Mouse (Mus musculus) midbrain, embryonic 13.5 days (tissue): ENCODE data around the gene Myh10. TPM values are rescaled to one million over a fixed set of nuclear protein-coding genes. Genes with fewer than 3 reads are reported as not detected.

Experiments used
- ATAC-seq: fragments of 200-750 bp; cut with Nextera tagmentation; 2 replicates; pipeline ENCODE4 v1.8.0; 2017; ENCODE audit warnings: mild to moderate bottlenecking, moderate TSS enrichment, moderate library complexity
- H3K27ac ChIP-seq: fragments of 300-500 bp; sonication (generic); 2 replicates; pipeline ENCODE4 v1.5.1; 2015; ENCODE audit warnings: inconsistent platforms, mild to moderate bottlenecking, moderate library complexity
- H3K27me3 ChIP-seq: fragments of 300-500 bp; sonication (generic); 2 replicates; pipeline ENCODE4 v1.6.1; 2015; ENCODE audit warnings: mild to moderate bottlenecking, inconsistent platforms
- H3K36me3 ChIP-seq: fragments of 300-500 bp; sonication (generic); 2 replicates; pipeline ENCODE4 v1.6.1; 2015; ENCODE audit warnings: mild to moderate bottlenecking, inconsistent platforms
- H3K4me1 ChIP-seq: fragments of 300-500 bp; sonication (generic); replicated peaks from 2 replicates; pipeline ENCODE4 v1.6.1; 2015; ENCODE audit warnings: inconsistent platforms
- H3K4me2 ChIP-seq: fragments of 300-500 bp; sonication (generic); replicated peaks from 2 replicates; pipeline ENCODE4 v1.6.1; 2015; ENCODE audit warnings: moderate library complexity, mild to moderate bottlenecking, inconsistent platforms
- H3K4me3 ChIP-seq: fragments of 300-500 bp; sonication (generic); replicated peaks from 2 replicates; pipeline ENCODE4 v1.5.1; 2015; ENCODE audit warnings: mild to moderate bottlenecking, inconsistent platforms
- H3K9ac ChIP-seq: fragments of 300-500 bp; sonication (generic); replicated peaks from 2 replicates; pipeline ENCODE4 v1.6.1; 2015; ENCODE audit warnings: mild to moderate bottlenecking, inconsistent platforms
- H3K9me3 ChIP-seq: fragments of 300-500 bp; sonication (generic); 2 replicates; pipeline ENCODE4 v1.6.1; 2016; ENCODE audit warnings: mild to moderate bottlenecking, inconsistent platforms
- WGBS: fragments of 180-500 bp; shearing (Covaris S2); methylation state at CpG from one replicate; pipeline ENCODE4 v1.1.7; 2015; 5-methylcytosine and 5-hydroxymethylcytosine counted together
- polyA plus RNA-seq: library from polyadenylated mRNA; unstranded; fragments of >200 nt; fragmentation: Nextera tagmentation; extraction: Ambion mirVana; gene quantifications from 2 replicates; pipeline ENCODE4 v1.2.1, GENCODE M21; 2015

Gene Myh10
- polyA plus RNA-seq, 1 experiment from 2014 or later, result 109 TPM

- Histone ChIP-seq H3K9ac (no peak overlapping the region), H3K27me3 (no peaks in the 10 kb centered on the region), H3K4me2 (no peak overlapping the region), H3K27ac (no peak overlapping the region), H3K9me3 (no peaks in the 10 kb centered on the region), H3K36me3 (peaks cover 64% of the 10 kb centered on the region), H3K4me3 (no peak overlapping the region), H3K4me1 (no peaks in the 10 kb centered on the region)
- ATAC-seq, result no peak
- WGBS, result 83% methylated on average over 4 of the region's 4 CpGs
Measured at GRCm38 (mm10) chr11:68832793-68833192, 141.4 kb downstream of the Myh10 start.

- Histone ChIP-seq H3K36me3 (peaks cover 57% of the 10 kb centered on the region), H3K9ac (no peak overlapping the region), H3K27me3 (no peaks in the 10 kb centered on the region), H3K4me1 (no peaks in the 10 kb centered on the region), H3K27ac (no peak overlapping the region), H3K9me3 (no peaks in the 10 kb centered on the region), H3K4me2 (no peak overlapping the region), H3K4me3 (no peak overlapping the region)
- no peak for ATAC-seq
Measured at GRCm38 (mm10) chr11:68833593-68833992, 142.2 kb downstream of the Myh10 start.

- Histone ChIP-seq H3K9ac (no peak overlapping the region), H3K9me3 (no peaks in the 10 kb centered on the region), H3K27me3 (no peaks in the 10 kb centered on the region), H3K4me2 (no peak overlapping the region), H3K36me3 (peaks cover 58% of the 10 kb centered on the region), H3K27ac (no peak overlapping the region), H3K4me3 (no peak overlapping the region), H3K4me1 (no peaks in the 10 kb centered on the region)
- WGBS, result 96% methylated on average over 3 of the region's 3 CpGs
- ATAC-seq, result no peak
Measured at GRCm38 (mm10) chr11:68835034-68835433, 143.7 kb downstream of the Myh10 start.

GRCm38 (mm10) chr11:68839606-68840005 is 148.2 kb downstream of the Myh10 start:
- ATAC-seq, result no peak
- no peak overlapping the region for H3K4me3 ChIP-seq
- WGBS, result 67% methylated on average over 5 of the region's 5 CpGs
- H3K27ac ChIP-seq, result no peak overlapping the region
- H3K4me1 ChIP-seq, result no peaks in the 10 kb centered on the region
- no peaks in the 10 kb centered on the region for H3K9me3 ChIP-seq
- H3K9ac ChIP-seq, result no peak overlapping the region
- H3K27me3 ChIP-seq, result no peaks in the 10 kb centered on the region
- peaks cover 54% of the 10 kb centered on the region for H3K36me3 ChIP-seq
- H3K4me2 ChIP-seq, result no peak overlapping the region

- WGBS, result 89% methylated on average over 7 of the region's 7 CpGs
- Histone ChIP-seq H3K4me1 (peaks cover 37% of the 10 kb centered on the region), H3K4me2 (0 out of 2 replicates have a peak overlapping the region, but pooled peaks have one; percentile 15), H3K9ac (no peak overlapping the region; the same call in 1 of the 2 replicates), H3K4me3 (no peak overlapping the region), H3K9me3 (no peaks in the 10 kb centered on the region), H3K27me3 (no peaks in the 10 kb centered on the region), H3K36me3 (no peaks in the 10 kb centered on the region), H3K27ac (no peak overlapping the region)
- no peak for ATAC-seq
Measured at GRCm38 (mm10) chr11:68850862-68851261, 159.5 kb downstream of the Myh10 start.

GRCm38 (mm10) chr11:68851644-68852485 is 160.5 kb downstream of the Myh10 start:
- no peak for ATAC-seq
- Histone ChIP-seq H3K27me3 (no peaks in the 10 kb centered on the region), H3K27ac (peak overlapping the region; percentile 97), H3K9ac (peak overlapping the region; percentile 93), H3K4me1 (peaks cover 37% of the 10 kb centered on the region), H3K36me3 (no peaks in the 10 kb centered on the region), H3K9me3 (no peaks in the 10 kb centered on the region), H3K4me2 (peak overlapping the region; percentile 69), H3K4me3 (peak overlapping the region; percentile 93)
- WGBS, result 4% methylated on average over 13 of the region's 13 CpGs

GRCm38 (mm10) chr11:68852486-68852901 is 161.1 kb downstream of the Myh10 start:
- no peaks in the 10 kb centered on the region for H3K36me3 ChIP-seq
- ATAC-seq, result peak; percentile 69; the same call in 1 of the 2 replicates
- WGBS, result under 1% methylated on average over 35 of the region's 36 CpGs
- H3K4me2 ChIP-seq, result peak overlapping the region; percentile 69
- H3K4me3 ChIP-seq, result peak overlapping the region; percentile 93
- peaks cover 37% of the 10 kb centered on the region for H3K4me1 ChIP-seq
- peak overlapping the region; percentile 97 for H3K27ac ChIP-seq
- no peaks in the 10 kb centered on the region for H3K27me3 ChIP-seq
- no peaks in the 10 kb centered on the region for H3K9me3 ChIP-seq
- peak overlapping the region; percentile 93 for H3K9ac ChIP-seq

GRCm38 (mm10) chr11:68852932-68853409 is 161.6 kb downstream of the Myh10 start:
- Histone ChIP-seq H3K4me3 (peak overlapping the region; percentile 93), H3K9ac (peak overlapping the region; percentile 93), H3K9me3 (no peaks in the 10 kb centered on the region), H3K4me1 (peaks cover 37% of the 10 kb centered on the region), H3K27me3 (no peaks in the 10 kb centered on the region), H3K27ac (peak overlapping the region; percentile 97), H3K36me3 (no peaks in the 10 kb centered on the region), H3K4me2 (peak overlapping the region; percentile 69)
- 0% methylated on average over 42 of the region's 42 CpGs for WGBS
- peak; percentile 100 for ATAC-seq

- H3K9ac ChIP-seq, result peak overlapping the region; percentile 60
- H3K4me2 ChIP-seq, result peak overlapping the region; percentile 69
- H3K9me3 ChIP-seq, result no peaks in the 10 kb centered on the region
- WGBS, result 45% methylated on average over 14 of the region's 14 CpGs
- no peaks in the 10 kb centered on the region for H3K27me3 ChIP-seq
- H3K27ac ChIP-seq, result peak overlapping the region; percentile 70
- ATAC-seq, result no peak
- H3K4me1 ChIP-seq, result peaks cover 37% of the 10 kb centered on the region
- no peaks in the 10 kb centered on the region for H3K36me3 ChIP-seq
- peak overlapping the region; percentile 93 for H3K4me3 ChIP-seq
Measured at GRCm38 (mm10) chr11:68853611-68854401, 162.4 kb downstream of the Myh10 start.

GRCm38 (mm10) chr11:68854621-68855020 is 163.3 kb downstream of the Myh10 start:
- H3K27me3 ChIP-seq, result no peaks in the 10 kb centered on the region
- no peak overlapping the region; the same call in 1 of the 2 replicates for H3K9ac ChIP-seq
- no peak for ATAC-seq
- H3K4me1 ChIP-seq, result peaks cover 35% of the 10 kb centered on the region
- H3K9me3 ChIP-seq, result no peaks in the 10 kb centered on the region
- WGBS, result 90% methylated on average over 3 of the region's 3 CpGs
- H3K27ac ChIP-seq, result no peak overlapping the region
- H3K36me3 ChIP-seq, result no peaks in the 10 kb centered on the region
- no peak overlapping the region for H3K4me2 ChIP-seq
- no peak overlapping the region for H3K4me3 ChIP-seq

- Histone ChIP-seq H3K9ac (no peak overlapping the region), H3K27ac (no peak overlapping the region), H3K27me3 (0 out of 2 replicates have a peak, but pooled peaks cover 2% of the 10 kb centered on the region), H3K36me3 (no peaks in the 10 kb centered on the region), H3K9me3 (no peaks in the 10 kb centered on the region), H3K4me2 (no peak overlapping the region), H3K4me1 (peaks cover 10% of the 10 kb centered on the region), H3K4me3 (no peak overlapping the region)
- no peak for ATAC-seq
- 93% methylated on average over 3 of the region's 3 CpGs for WGBS
Measured at GRCm38 (mm10) chr11:68857329-68857728, 166.0 kb downstream of the Myh10 start.
